Mouse (Mus musculus): ENCODE results near the gene Wdr72.

Gene Wdr72

GRCm38 (mm10) chr9:74241292-74241691, 131.1 kb downstream of the Wdr72 start:
- DNase-seq (ENCODE audit: low spot score in 2 of 2): no peak

- no peak for DNase-seq (ENCODE audit: low spot score in 2 of 2)
Observed at GRCm38 (mm10) chr9:74248084-74248483, 137.9 kb downstream of the Wdr72 start.

GRCm38 (mm10) chr9:74249486-74249885, 139.3 kb downstream of the Wdr72 start:
- DNase-seq (ENCODE audit: low spot score in 2 of 2): no peak

GRCm38 (mm10) chr9:74250522-74250921, 140.4 kb downstream of the Wdr72 start:
- no peak for DNase-seq (ENCODE audit: low spot score in 2 of 2)

GRCm38 (mm10) chr9:74258389-74258788, 148.2 kb downstream of the Wdr72 start:
- DNase-seq (ENCODE audit: low spot score in 2 of 2): no peak

GRCm38 (mm10) chr9:74277752-74278385, 167.7 kb downstream of the Wdr72 start:
- DNase-seq (ENCODE audit: low spot score in 2 of 2): no peak

- DNase-seq (ENCODE audit: low spot score in 2 of 2): no peak
Observed at GRCm38 (mm10) chr9:74282072-74282471, 171.9 kb downstream of the Wdr72 start.

GRCm38 (mm10) chr9:74286210-74286609, 176.1 kb downstream of the Wdr72 start:
- DNase-seq (ENCODE audit: low spot score in 2 of 2): no peak

GRCm38 (mm10) chr9:74294479-74294878, 184.3 kb downstream of the Wdr72 start:
- DNase-seq (ENCODE audit: low spot score in 2 of 2): no peak

- no peak for DNase-seq (ENCODE audit: low spot score in 2 of 2)
Observed at GRCm38 (mm10) chr9:74318771-74319170, 208.6 kb downstream of the Wdr72 start.

- no peak for DNase-seq (ENCODE audit: low spot score in 2 of 2)
Observed at GRCm38 (mm10) chr9:74324089-74324924, 214.2 kb downstream of the Wdr72 start.

GRCm38 (mm10) chr9:74324925-74325295, 214.8 kb downstream of the Wdr72 start:
- DNase-seq (ENCODE audit: low spot score in 2 of 2): no peak

GRCm38 (mm10) chr9:74325981-74326380, 215.8 kb downstream of the Wdr72 start:
- no peak for DNase-seq (ENCODE audit: low spot score in 2 of 2)

- no peak for DNase-seq (ENCODE audit: low spot score in 2 of 2)
Observed at GRCm38 (mm10) chr9:74328821-74329220, 218.7 kb downstream of the Wdr72 start.

- DNase-seq (ENCODE audit: low spot score in 2 of 2): no peak
Observed at GRCm38 (mm10) chr9:74330706-74331495, 220.7 kb downstream of the Wdr72 start.

GRCm38 (mm10) chr9:74332321-74332720, 222.2 kb downstream of the Wdr72 start:
- no peak for DNase-seq (ENCODE audit: low spot score in 2 of 2)
